Mouse (Mus musculus): ENCODE measurements around the gene Tmem174. TPM values are rescaled to one million over a fixed set of nuclear protein-coding genes. Genes with fewer than 3 reads are reported as not detected.

Tmem174 gene
- polyA plus RNA-seq (2012; ENCODE audit: low replicate concordance) = not detected in 2 replicates

DNA sequence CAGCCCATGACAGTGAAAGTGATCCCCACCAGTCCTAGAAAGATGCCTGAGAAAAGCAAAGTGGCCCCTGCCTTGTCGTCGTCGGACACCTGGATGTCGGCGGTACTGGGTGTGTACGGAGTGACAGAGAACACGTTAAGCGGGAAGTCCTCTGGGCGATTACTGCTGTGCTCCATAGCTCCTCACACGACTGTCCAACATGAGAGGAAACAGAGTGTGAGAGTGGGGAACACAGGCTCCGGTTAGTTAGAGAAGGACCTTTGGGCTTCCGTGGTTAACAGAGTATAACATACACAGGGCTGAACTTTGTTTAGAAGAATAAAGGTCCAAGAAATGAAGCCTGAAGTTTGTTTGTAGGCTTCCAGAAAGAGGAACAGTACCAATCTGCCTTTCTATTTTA lies at the start of gene Tmem174:
TSS of gene Tmem174 (minus strand) at position 266 of the 400 bp plus-strand sequence.

Other genes starting within 250 kb of the Tmem174 start
- 0.81 and 1.2 TPM in 2 replicates for gene Gm10320, start 145.4 kb downstream of the Tmem174 start, polyA plus RNA-seq (2012; ENCODE audit: low replicate concordance)
- gene Tmem171, start 57.4 kb upstream of the Tmem174 start, polyA plus RNA-seq (2012; ENCODE audit: low replicate concordance) = not detected in 2 replicates
- 1.9 and 3.6 TPM in 2 replicates for gene Fcho2, start 178.0 kb upstream of the Tmem174 start, polyA plus RNA-seq (2012; ENCODE audit: low replicate concordance)